Mouse (Mus musculus) thymus, postnatal 4 days (tissue): ENCODE measurements around the gene Map2k4.

ENCODE experiments used
- DNase-seq: peaks from one replicate; pipeline ENCODE4 v3.0.0; 2021

Map2k4 gene

GRCm38 (mm10) chr11:65773535-65773934, 14.6 kb downstream of the Map2k4 start:
- DNase-seq: no peak

- DNase-seq: no peak
These were observed 16.6 kb downstream of the Map2k4 start for GRCm38 (mm10) chr11:65771546-65771945.

GRCm38 (mm10) chr11:65769990-65770389, 18.1 kb downstream of the Map2k4 start:
- no peak for DNase-seq

- no peak for DNase-seq
These were observed 19.7 kb downstream of the Map2k4 start for GRCm38 (mm10) chr11:65768445-65768844.

- no peak for DNase-seq
These were observed 27.2 kb downstream of the Map2k4 start for GRCm38 (mm10) chr11:65760912-65761311.

- DNase-seq: no peak
These were observed 28.7 kb downstream of the Map2k4 start for GRCm38 (mm10) chr11:65759350-65759749.

- DNase-seq: no peak
These were observed 33.9 kb downstream of the Map2k4 start for GRCm38 (mm10) chr11:65754161-65754560.

GRCm38 (mm10) chr11:65753593-65753992, 34.5 kb downstream of the Map2k4 start:
- DNase-seq: no peak

GRCm38 (mm10) chr11:65750546-65750945, 37.6 kb downstream of the Map2k4 start:
- DNase-seq: no peak

GRCm38 (mm10) chr11:65747433-65747832, 40.7 kb downstream of the Map2k4 start:
- DNase-seq: no peak

- DNase-seq: no peak
These were observed 42.3 kb downstream of the Map2k4 start for GRCm38 (mm10) chr11:65745707-65746333.

- DNase-seq: no peak
These were observed 44.2 kb downstream of the Map2k4 start for GRCm38 (mm10) chr11:65743866-65744265.

- no peak for DNase-seq
These were observed 47.3 kb downstream of the Map2k4 start for GRCm38 (mm10) chr11:65740811-65741210.

GRCm38 (mm10) chr11:65740390-65740789, 47.7 kb downstream of the Map2k4 start:
- DNase-seq: no peak

GRCm38 (mm10) chr11:65739880-65740279, 48.2 kb downstream of the Map2k4 start:
- no peak for DNase-seq

- peak; percentile 12 for DNase-seq
These were observed 53.4 kb downstream of the Map2k4 start for GRCm38 (mm10) chr11:65734656-65735055.

GRCm38 (mm10) chr11:65729623-65730217, 58.4 kb downstream of the Map2k4 start:
- no peak for DNase-seq

- DNase-seq: no peak
These were observed 59.2 kb downstream of the Map2k4 start for GRCm38 (mm10) chr11:65728906-65729305.

GRCm38 (mm10) chr11:65723715-65724114, 64.4 kb downstream of the Map2k4 start:
- no peak for DNase-seq

- DNase-seq: no peak
These were observed 66.5 kb downstream of the Map2k4 start for GRCm38 (mm10) chr11:65721615-65722014.

GRCm38 (mm10) chr11:65719960-65720359, 68.1 kb downstream of the Map2k4 start:
- no peak for DNase-seq

- no peak for DNase-seq
These were observed 74.3 kb downstream of the Map2k4 start for GRCm38 (mm10) chr11:65713830-65714229.

- no peak for DNase-seq
These were observed 75.3 kb downstream of the Map2k4 start for GRCm38 (mm10) chr11:65712754-65713306.

GRCm38 (mm10) chr11:65706784-65707183, 81.3 kb downstream of the Map2k4 start:
- DNase-seq: no peak

GRCm38 (mm10) chr11:65706176-65706575, 81.9 kb downstream of the Map2k4 start:
- no peak for DNase-seq
